Mouse (Mus musculus) erythroblast, embryonic 14.5 days (primary cell): Measurements from ENCODE around the gene Arhgap6.

Experiments used
- GATA1 ChIP-seq: IDR thresholded peaks from 2 replicates; pipeline ENCODE4 v1.6.1; 2012; ENCODE audit warnings: low read length, inconsistent platforms, mixed read lengths
- TAL1 ChIP-seq: IDR thresholded peaks from 3 replicates; pipeline ENCODE4 v1.6.1; 2012; ENCODE audit warnings: low read length, inconsistent platforms, mixed read lengths

DNA sequence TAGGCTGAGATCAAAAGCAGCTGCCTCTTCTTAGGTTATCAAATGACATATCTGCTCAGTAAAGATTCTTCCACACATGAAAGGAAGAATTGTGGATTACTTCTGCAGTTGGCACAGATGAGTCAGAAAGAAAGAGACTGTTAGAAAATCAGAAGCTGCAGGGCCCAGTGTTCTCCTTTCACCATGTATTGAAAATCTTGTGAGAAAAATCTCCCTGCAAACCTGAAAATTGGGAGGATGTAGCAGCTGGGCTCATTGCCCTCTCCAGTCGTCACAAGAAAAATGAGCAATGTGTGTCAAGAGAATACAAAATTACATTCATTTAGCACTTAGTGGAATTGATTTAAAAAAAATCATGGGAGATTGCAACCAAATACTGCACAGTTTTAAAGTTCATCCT, 180.5 kb downstream of the Arhgap6 start:
- no peak for TF ChIP-seq TAL1
- no peak for TF ChIP-seq GATA1
